Mouse (Mus musculus) midbrain, embryonic 15.5 days (tissue): Measurements from ENCODE around the gene Ppp1r35. TPM values are rescaled to one million over a fixed set of nuclear protein-coding genes. Genes with fewer than 3 reads are reported as not detected.

Source experiments
- ATAC-seq: fragments of 200-750 bp; cut with Nextera tagmentation; replicated peaks from 2 replicates; pipeline ENCODE4 v1.8.0; 2017; ENCODE audit warnings: moderate TSS enrichment
- H3K27ac ChIP-seq: fragments of 300-500 bp; sonication (generic); 2 replicates; pipeline ENCODE4 v1.5.1; 2015; ENCODE audit warnings: mild to moderate bottlenecking, inconsistent platforms
- H3K27me3 ChIP-seq: fragments of 300-500 bp; sonication (generic); replicated peaks from 2 replicates; pipeline ENCODE4 v1.6.1; 2015; ENCODE audit warnings: inconsistent platforms
- H3K36me3 ChIP-seq: fragments of 300-500 bp; sonication (generic); replicated peaks from 2 replicates; pipeline ENCODE4 v1.6.1; 2015; ENCODE audit warnings: inconsistent platforms
- H3K4me1 ChIP-seq: fragments of 300-500 bp; sonication (generic); 2 replicates; pipeline ENCODE4 v1.6.1; 2015; ENCODE audit warnings: inconsistent platforms
- H3K4me2 ChIP-seq: fragments of 300-500 bp; sonication (generic); 2 replicates; pipeline ENCODE4 v1.6.1; 2015; ENCODE audit warnings: inconsistent platforms, mild to moderate bottlenecking, moderate library complexity
- H3K4me3 ChIP-seq: fragments of 300-500 bp; sonication (generic); 2 replicates; pipeline ENCODE4 v1.5.1; 2015; ENCODE audit warnings: mild to moderate bottlenecking, inconsistent platforms
- H3K9ac ChIP-seq: fragments of 300-500 bp; sonication (generic); 2 replicates; pipeline ENCODE4 v1.6.1; 2015; ENCODE audit warnings: mild to moderate bottlenecking, inconsistent platforms
- H3K9me3 ChIP-seq: fragments of 300-500 bp; sonication (generic); 2 replicates; pipeline ENCODE4 v1.6.1; 2016; ENCODE audit warnings: inconsistent platforms
- WGBS: fragments of 180-500 bp; shearing (Covaris S2); methylation state at CpG from one replicate; pipeline ENCODE4 v1.1.7; 2015; ENCODE audit warnings: mixed read lengths; 5-methylcytosine and 5-hydroxymethylcytosine counted together
- polyA plus RNA-seq: library from polyadenylated mRNA; unstranded; fragments of >200 nt; fragmentation: Nextera tagmentation; extraction: Ambion mirVana; gene quantifications from 2 replicates; pipeline ENCODE4 v1.2.1, GENCODE M21; 2015

The Ppp1r35 gene
- polyA plus RNA-seq = 37.3 and 45.0 TPM in 2 replicates

DNA sequence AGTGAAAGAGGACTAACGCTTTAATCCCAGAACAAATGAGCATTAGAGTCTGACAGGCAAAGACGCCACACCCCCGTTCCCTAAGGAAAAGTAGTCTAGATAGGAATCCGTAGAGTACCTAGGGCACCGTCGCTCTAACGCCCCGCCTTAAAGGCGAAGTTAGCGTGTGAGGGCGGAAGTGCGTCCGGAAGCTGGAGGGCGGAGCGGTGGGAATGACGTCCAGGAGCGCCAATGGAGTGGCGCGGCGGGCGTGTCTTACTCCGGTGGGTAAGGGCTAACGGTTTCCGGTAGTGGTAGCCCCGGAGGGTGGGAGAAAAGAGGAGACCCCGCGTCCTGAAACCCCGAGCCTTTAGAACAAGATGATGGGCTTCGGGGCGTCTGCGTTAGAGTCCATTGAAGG, at the start of gene Ppp1r35:
Gene Ppp1r35 (plus strand): TSS at position 215 of the 400 bp plus-strand sequence.
- Histone ChIP-seq H3K4me2 (peak within 1 kb of the TSS; percentile 94), H3K9ac (peak within 1 kb of the TSS; percentile 87), H3K9me3 (no peaks in the 10 kb centered on the region), H3K4me1 (peaks cover 40% of the 10 kb centered on the region), H3K27me3 (no peaks in the 10 kb centered on the region), H3K4me3 (peak within 1 kb of the TSS; percentile 92), H3K36me3 (peaks cover 12% of the 10 kb centered on the region; the same call in 1 of the 2 replicates), H3K27ac (peak within 1 kb of the TSS; percentile 88)
- peak; percentile 95 for ATAC-seq
- WGBS = 0% methylated on average over 31 of the region's 31 CpGs

DNA sequence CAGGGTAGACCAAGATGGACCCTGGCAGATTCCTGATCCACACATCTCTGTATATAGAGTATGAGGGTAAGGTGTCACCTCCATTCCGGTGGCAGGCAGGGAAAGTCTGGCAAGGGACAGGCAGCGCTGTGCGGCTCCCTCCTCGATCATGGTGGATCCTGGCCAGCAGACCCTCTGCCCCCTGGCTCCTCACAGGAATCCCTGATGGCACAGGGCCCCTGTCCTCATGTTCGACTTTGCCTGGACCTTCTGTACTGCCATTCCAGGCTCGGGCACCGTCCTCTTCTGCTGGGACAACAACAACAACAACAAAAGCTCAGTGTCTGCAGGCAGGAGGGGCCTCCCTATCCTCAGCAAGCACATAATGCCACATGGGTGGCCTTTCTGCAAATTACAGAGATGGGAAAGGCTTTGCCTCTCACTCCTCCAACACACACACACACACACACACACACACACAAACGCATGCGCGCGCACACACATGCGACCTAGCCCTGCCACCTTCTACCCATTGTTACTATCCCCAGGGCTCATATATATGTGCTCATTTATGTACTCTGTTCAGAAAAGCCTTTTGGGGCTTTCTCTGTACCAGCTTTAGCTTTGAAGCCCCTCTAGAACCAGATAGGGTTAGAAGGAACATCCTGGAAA, 44.9 kb upstream of the Ppp1r35 start:
- H3K4me1 ChIP-seq = peaks cover 58% of the 10 kb centered on the region
- H3K4me3 ChIP-seq = peak overlapping the region; percentile 36
- H3K4me2 ChIP-seq = peak overlapping the region; percentile 59
- 13% methylated on average over 12 of the region's 12 CpGs for WGBS
- ATAC-seq = peak; percentile 71
- no peaks in the 10 kb centered on the region for H3K9me3 ChIP-seq
- peak overlapping the region; percentile 45 for H3K9ac ChIP-seq
- no peaks in the 10 kb centered on the region for H3K27me3 ChIP-seq
- peak overlapping the region; percentile 97 for H3K27ac ChIP-seq
- H3K36me3 ChIP-seq = peaks cover 26% of the 10 kb centered on the region

- peaks cover 26% of the 10 kb centered on the region for H3K36me3 ChIP-seq
- WGBS = 31% methylated on average over 6 of the region's 6 CpGs
- peaks cover 65% of the 10 kb centered on the region for H3K4me1 ChIP-seq
Measured at GRCm38 (mm10) chr5:137734289-137735061, 44.2 kb upstream of the Ppp1r35 start.

DNA sequence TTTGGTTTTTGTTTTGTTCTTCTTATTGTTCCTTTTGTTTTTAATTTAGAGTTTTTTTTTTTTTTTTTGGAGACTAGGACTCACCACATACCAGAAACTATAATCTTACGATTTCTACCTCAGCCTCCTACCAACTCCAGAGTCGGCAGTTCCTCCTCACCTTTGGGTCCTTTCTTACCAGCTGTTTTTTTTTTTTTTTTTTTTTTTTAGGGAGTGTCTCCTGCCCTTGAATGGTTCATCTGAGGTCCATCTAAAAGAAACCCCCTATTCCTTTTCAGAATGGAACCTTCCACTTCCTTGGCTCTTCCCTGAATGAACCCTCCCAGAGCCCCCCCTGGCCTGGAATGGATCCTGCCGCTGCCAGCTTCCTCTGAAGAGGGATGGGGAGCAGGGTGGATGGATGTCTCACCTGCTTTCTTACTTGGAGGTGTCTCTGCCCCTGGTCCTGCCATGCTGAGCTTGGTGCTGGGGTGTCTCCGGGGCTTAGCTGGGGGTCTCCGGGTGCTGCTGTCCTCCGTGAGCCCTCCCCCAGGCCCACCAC, 41.2 kb upstream of the Ppp1r35 start:
- peak overlapping the region; percentile 82; the same call in 1 of the 2 replicates for H3K9ac ChIP-seq
- H3K9me3 ChIP-seq = no peaks in the 10 kb centered on the region
- H3K27me3 ChIP-seq = no peaks in the 10 kb centered on the region
- H3K36me3 ChIP-seq = peaks cover 11% of the 10 kb centered on the region
- H3K4me1 ChIP-seq = peaks cover 71% of the 10 kb centered on the region
- 81% methylated on average over 6 of the region's 6 CpGs for WGBS
- no peak for ATAC-seq
- H3K4me3 ChIP-seq = peak overlapping the region; percentile 76; the same call in 1 of the 2 replicates
- peak overlapping the region; percentile 92 for H3K4me2 ChIP-seq
- H3K27ac ChIP-seq = peak overlapping the region; percentile 87

More at GRCm38 (mm10) chr5:137734289-137735061, 44.2 kb upstream of the Ppp1r35 start:
- ATAC-seq = peak; percentile 96
- peak overlapping the region; percentile 45 for H3K9ac ChIP-seq
- H3K4me2 ChIP-seq = peak overlapping the region; percentile 59
- no peaks in the 10 kb centered on the region for H3K27me3 ChIP-seq
- no peaks in the 10 kb centered on the region for H3K9me3 ChIP-seq
- H3K27ac ChIP-seq = peak overlapping the region; percentile 97
- peak overlapping the region; percentile 36 for H3K4me3 ChIP-seq

DNA sequence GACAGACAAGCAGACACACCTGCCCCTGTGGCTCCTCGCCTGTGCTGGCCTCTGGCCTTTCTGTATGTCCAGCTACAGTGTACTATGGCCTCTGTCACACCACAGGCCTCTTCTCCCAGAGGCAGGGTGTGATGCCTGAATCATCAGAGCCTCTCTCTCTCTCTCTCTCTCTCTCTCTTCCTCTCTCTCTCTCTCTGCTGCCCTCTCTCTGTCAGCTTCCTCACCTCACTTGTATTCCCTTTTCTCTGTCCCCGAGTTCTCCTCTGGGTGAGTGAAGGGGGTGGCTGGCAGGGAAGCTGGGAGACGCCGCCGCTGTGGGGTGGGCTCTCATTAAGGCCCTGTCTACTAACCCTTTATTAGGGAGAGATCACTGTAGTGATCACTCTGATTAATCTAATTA, 40.1 kb upstream of the Ppp1r35 start:
- Histone ChIP-seq H3K27me3 (no peaks in the 10 kb centered on the region), H3K36me3 (peaks cover 8% of the 10 kb centered on the region; the same call in 1 of the 2 replicates), H3K4me1 (peaks cover 63% of the 10 kb centered on the region), H3K27ac (peak overlapping the region; percentile 87), H3K9me3 (no peaks in the 10 kb centered on the region), H3K4me2 (peak overlapping the region; percentile 92), H3K4me3 (peak overlapping the region; percentile 76), H3K9ac (peak overlapping the region; percentile 82)
- ATAC-seq = no peak
- 16% methylated on average over 5 of the region's 5 CpGs for WGBS

GRCm38 (mm10) chr5:137739471-137739870, 39.2 kb upstream of the Ppp1r35 start:
- ATAC-seq = no peak
- Histone ChIP-seq H3K27ac (peak overlapping the region; percentile 87), H3K9ac (peak overlapping the region; percentile 82), H3K9me3 (no peaks in the 10 kb centered on the region), H3K27me3 (no peaks in the 10 kb centered on the region), H3K4me3 (peak overlapping the region; percentile 76), H3K36me3 (peaks cover 8% of the 10 kb centered on the region; the same call in 1 of the 2 replicates), H3K4me1 (peaks cover 54% of the 10 kb centered on the region), H3K4me2 (peak overlapping the region; percentile 92)
- 14% methylated on average over 9 of the region's 9 CpGs for WGBS

GRCm38 (mm10) chr5:137740506-137740905, 38.1 kb upstream of the Ppp1r35 start:
- Histone ChIP-seq H3K27me3 (no peaks in the 10 kb centered on the region), H3K9ac (peak overlapping the region; percentile 82), H3K9me3 (no peaks in the 10 kb centered on the region), H3K4me2 (peak overlapping the region; percentile 92), H3K36me3 (peaks cover 5% of the 10 kb centered on the region; the same call in 1 of the 2 replicates), H3K4me3 (peak overlapping the region; percentile 76), H3K27ac (peak overlapping the region; percentile 87), H3K4me1 (peaks cover 48% of the 10 kb centered on the region)
- ATAC-seq = peak; percentile 34
- WGBS = 7% methylated on average over 11 of the region's 11 CpGs

- Histone ChIP-seq H3K36me3 (no peaks in the 10 kb centered on the region; the same call in 1 of the 2 replicates), H3K9ac (peak within 1 kb of the TSS; percentile 82), H3K27ac (peak within 1 kb of the TSS; percentile 87), H3K9me3 (no peaks in the 10 kb centered on the region), H3K4me2 (peak within 1 kb of the TSS; percentile 92), H3K4me3 (peak within 1 kb of the TSS; percentile 76), H3K27me3 (no peaks in the 10 kb centered on the region), H3K4me1 (peaks cover 43% of the 10 kb centered on the region)
- WGBS = under 1% methylated on average over 56 of the region's 71 CpGs
- peak; percentile 87 for ATAC-seq
Measured at GRCm38 (mm10) chr5:137741023-137741931, 37.4 kb upstream of the Ppp1r35 start, which contains the start of gene Nyap1. Nyap1 (minus strand) TSS chr5:137741607.

DNA sequence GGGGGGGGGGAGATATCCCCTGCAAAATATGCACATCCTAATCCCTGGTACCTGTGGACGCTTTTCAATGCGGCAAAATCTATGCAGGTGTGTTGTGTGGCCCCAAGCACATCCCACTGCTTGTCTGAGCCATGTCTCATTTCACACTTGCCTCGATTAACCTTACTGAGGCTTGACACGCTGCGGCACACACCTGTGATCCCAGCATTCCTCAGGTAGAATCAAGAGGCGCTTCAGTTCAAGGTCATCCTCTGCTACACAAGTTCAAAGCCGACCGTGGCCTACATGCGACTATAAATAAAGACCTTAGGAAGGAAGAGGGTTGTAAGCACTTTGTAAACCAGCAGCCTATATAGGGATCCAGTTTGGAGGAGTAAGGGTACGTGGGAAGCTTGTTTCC, 36.6 kb upstream of the Ppp1r35 start:
- H3K36me3 ChIP-seq = no peaks in the 10 kb centered on the region; the same call in 1 of the 2 replicates
- no peak overlapping the region for H3K9ac ChIP-seq
- H3K4me1 ChIP-seq = peaks cover 49% of the 10 kb centered on the region
- H3K9me3 ChIP-seq = no peaks in the 10 kb centered on the region
- H3K27ac ChIP-seq = no peak overlapping the region
- H3K4me2 ChIP-seq = peak overlapping the region; percentile 92
- H3K4me3 ChIP-seq = peak overlapping the region; percentile 76
- 73% methylated on average over 10 of the region's 10 CpGs for whole genome bisulfite sequencing
- no peak for ATAC-seq
- no peaks in the 10 kb centered on the region for H3K27me3 ChIP-seq

DNA sequence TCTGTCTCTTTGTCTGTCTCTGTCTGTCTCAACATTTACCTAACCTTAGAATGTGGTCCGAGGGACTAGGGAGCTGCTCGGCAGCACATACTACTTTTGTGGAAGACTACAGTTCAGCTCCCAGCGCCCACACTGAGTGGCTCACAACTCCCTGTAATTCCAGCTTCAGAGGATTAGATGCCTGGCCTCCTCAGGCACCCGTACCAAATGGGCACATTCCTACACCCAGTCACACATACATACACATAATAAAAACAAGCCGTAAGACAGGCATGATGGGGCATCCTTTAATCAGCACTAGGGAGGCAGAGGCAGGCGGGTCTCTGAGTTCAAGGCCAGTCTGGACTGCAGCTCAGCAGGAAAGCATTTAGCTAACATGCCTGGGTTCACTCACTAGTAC, 35.8 kb upstream of the Ppp1r35 start:
- 92% methylated on average over 6 of the region's 6 CpGs for WGBS
- H3K4me1 ChIP-seq = peaks cover 53% of the 10 kb centered on the region
- no peak overlapping the region for H3K9ac ChIP-seq
- no peaks in the 10 kb centered on the region; the same call in 1 of the 2 replicates for H3K36me3 ChIP-seq
- no peak overlapping the region for H3K4me3 ChIP-seq
- ATAC-seq = no peak
- H3K27ac ChIP-seq = no peak overlapping the region
- H3K27me3 ChIP-seq = no peaks in the 10 kb centered on the region
- no peak overlapping the region for H3K4me2 ChIP-seq
- no peaks in the 10 kb centered on the region for H3K9me3 ChIP-seq

- no peaks in the 10 kb centered on the region for H3K9me3 ChIP-seq
- H3K9ac ChIP-seq = no peak overlapping the region
- peaks cover 53% of the 10 kb centered on the region for H3K4me1 ChIP-seq
- H3K27me3 ChIP-seq = no peaks in the 10 kb centered on the region
- H3K4me3 ChIP-seq = no peak overlapping the region
- H3K4me2 ChIP-seq = no peak overlapping the region
- no peaks in the 10 kb centered on the region for H3K36me3 ChIP-seq
- H3K27ac ChIP-seq = no peak overlapping the region
- WGBS = 86% methylated on average over 7 of the region's 7 CpGs
- no peak for ATAC-seq
Measured at GRCm38 (mm10) chr5:137744197-137744596, 34.5 kb upstream of the Ppp1r35 start.
